Mouse (Mus musculus) fibroblast of lung, adult 2 months (primary cell): ENCODE data around the gene Tmem37.
A peak's percentile ranks its signal among the peaks of the same experiment; 100 is the strongest.

ENCODE experiments used
- DNase-seq: peaks from one replicate; pipeline ENCODE4 v3.0.0-alpha.2; 2011; ENCODE audit warnings: low read depth

Tmem37 gene

DNA sequence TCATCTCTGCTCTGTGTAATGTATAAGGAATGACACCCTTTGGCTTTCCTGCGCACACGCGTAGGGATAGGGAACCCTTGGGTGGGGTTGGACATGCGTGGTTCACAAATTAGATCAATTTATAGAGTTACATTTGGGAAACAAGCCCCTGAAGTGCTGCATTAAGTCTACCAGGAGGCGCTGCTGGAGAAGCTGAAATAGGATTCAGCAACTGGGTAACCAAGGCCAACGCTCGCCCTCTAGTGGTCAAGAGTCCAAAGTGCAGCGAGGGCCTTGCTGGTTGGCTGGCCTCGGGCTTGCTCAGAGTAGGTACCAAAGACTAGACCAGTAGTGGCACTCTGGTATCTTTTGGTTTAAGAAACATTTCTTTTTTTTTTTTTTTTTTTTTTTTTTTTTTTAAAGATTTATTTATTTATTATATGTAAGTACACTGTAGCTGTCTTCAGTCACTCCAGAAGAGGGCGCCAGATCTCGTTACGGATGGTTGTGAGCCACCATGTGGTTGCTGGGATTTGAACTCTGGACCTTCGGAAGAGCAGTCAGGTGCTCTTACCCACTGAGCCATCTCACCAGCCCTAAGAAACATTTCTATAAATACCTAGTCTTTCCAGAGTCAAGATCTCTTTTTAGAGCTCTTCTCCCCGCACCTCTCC, 19.7 kb upstream of the Tmem37 start:
- DNase-seq, result peak; percentile 72

DNA sequence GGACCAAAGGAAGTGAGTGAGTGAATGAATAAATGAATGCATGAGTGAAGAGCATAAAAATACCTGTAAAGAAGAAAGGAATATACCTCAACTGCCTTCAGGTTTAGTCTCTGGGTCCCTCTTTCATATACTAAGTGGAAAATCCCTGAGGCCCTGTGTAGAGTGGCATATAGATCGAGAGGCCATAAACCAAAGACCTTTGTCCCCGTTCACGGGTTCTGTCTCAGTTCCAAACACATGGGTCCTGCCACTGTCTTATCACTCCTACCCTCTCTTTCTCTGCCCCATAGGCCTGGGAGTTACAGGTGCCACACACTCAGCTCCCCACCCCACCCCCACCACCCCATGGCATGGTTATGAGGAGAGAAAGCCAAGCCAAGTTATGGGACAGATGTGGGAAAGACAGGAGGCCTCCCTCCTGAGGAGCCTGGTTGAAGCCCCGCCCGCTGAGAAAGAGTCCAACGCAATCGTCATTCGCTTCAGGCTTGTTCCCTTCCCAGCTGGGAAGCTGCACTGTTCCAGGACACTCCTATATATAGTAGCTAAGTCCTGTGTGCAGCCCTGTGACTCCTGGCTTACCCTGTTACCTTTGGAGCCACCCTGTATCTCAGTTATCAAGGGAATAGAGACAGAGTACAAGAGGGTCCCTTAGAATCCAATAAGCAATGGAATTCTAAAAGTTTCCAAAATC, 17.2 kb upstream of the Tmem37 start:
- no peak for DNase-seq

DNA sequence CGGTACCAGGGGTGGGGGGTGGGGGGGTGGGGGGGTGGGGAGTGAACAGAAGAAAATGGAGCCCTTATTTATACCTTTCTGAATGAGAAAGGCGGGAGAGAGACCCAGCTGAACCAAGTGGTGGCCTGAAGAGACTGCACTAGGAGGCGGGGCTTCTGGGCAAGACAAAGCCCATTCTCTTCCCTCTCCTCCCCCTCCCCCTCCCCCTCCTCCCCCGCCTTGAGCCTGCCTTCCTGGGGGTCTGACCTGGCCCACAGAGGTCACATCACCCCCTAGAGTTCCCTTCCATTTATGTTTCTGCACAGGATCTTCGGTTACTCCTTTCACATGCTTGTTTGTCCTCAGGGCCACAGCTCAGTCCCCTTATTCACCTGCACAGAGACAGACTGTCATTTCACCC, 15.3 kb upstream of the Tmem37 start:
- DNase-seq, result no peak

DNA sequence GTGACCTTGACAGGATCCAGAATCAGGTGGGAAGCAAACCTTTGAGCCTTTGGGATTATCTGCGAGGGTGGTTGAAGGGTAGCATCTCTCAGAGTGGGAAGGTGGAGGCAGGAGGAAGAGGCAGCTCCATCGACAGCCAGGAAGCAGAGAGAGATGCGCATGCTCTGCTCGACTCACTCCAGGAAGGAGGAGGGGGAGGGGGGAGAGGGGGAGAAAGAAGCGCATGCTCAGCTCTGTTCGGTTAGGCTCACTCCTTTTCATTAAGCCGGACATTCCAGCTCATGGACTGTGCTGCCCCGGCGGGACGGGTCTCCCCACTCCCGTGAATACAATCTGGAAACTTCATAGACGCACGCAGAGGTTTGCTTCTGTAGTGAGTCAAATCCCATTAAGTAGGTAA, 12.8 kb upstream of the Tmem37 start:
- DNase-seq, result no peak

DNA sequence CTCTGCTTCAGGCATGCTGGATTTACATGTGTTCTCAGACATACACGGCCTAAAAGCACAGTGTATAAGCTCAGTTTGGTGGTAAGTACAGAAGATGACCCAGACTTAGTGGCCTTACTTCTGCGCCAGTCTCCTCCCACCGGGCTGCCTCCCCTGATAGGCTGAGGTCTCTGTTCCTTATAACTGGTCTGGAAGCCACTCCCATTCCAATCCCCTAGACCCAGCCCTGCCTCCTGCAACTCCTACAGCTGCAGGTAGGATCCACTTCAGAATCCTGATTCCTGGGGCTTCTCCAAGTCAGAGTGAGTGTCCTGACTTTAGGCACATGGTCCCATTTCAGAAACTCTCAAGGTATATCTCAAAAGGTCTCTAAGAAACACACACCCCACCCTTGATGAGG, 11.8 kb upstream of the Tmem37 start:
- DNase-seq, result no peak

DNA sequence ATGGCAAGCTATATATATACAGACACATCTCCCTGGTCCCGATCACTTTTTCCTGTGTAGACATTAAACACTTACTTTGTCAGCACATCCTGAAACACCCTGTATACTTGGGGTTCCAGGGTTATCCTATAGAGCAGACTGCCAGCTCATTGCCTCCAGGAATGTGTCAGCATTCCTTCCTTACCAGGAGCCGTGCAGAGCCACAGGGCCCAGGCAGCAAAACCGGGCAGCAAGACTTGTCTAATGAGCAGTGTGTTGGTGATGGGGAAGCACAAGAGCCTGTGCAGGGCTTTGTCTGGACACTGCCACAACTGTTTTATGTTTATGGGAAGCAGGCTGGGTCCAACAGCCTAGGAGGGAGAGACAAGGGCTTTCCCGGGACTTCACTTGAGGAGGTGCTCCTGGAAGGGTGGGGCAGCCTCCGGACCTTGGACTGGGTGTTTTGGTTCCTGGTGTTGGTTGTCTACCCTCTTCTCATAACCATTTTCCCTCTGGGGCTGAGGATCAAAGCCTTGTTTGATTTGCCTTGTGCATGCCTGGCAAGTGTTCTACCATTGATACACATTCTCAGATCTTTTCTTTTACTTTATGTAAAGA, 10.1 kb upstream of the Tmem37 start:
- no peak for DNase-seq

DNA sequence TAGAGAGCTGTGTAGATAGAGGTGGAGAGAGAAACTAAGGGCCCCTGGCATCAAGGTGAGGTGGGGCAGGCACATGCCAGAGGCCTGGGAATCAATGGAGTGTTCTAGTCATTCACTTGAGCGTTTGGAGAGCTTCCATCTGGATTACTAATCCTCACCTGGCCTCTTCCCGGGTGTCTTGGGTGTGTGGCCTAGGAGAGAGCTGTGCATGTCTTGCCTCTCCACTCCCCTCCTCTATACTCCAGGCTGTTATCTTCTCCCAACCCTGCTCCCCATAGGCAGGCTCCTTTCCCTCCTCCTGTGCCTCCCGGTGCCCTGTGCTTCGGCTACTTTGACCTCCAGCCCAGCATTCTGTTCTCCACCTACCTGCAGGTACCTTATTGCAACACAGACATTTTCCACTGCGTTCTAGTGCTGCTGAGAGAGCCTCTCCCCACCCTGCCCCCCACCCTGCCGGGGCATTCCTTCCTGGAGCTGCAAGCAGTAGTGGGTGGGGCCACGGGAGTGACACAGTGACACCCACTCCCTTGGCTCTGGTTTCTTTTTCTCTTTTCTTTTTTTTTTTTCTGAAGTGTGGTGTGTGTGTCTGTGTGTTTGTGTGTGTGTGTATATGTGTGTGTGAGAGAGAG, 9.2 kb upstream of the Tmem37 start:
- no peak for DNase-seq

DNA sequence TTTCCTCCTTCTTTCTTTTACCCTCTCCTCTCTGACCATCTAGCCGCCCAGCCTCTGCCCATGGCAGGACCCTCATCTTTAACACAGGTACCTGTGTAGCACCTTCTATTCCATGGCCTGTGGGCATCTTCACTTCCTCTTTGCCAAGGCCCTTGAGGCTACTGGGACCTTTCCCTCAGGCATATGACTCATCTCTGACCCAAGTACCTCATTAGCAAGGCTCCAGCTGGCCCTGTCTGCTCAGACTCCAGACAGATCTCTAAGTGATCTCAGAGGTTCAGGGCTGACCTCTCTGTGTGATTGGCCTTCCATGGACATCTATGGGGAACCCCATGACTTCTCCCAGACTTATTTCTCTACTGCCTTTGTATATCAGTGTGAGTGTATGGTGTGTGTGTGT, 6.8 kb upstream of the Tmem37 start:
- DNase-seq, result no peak

DNA sequence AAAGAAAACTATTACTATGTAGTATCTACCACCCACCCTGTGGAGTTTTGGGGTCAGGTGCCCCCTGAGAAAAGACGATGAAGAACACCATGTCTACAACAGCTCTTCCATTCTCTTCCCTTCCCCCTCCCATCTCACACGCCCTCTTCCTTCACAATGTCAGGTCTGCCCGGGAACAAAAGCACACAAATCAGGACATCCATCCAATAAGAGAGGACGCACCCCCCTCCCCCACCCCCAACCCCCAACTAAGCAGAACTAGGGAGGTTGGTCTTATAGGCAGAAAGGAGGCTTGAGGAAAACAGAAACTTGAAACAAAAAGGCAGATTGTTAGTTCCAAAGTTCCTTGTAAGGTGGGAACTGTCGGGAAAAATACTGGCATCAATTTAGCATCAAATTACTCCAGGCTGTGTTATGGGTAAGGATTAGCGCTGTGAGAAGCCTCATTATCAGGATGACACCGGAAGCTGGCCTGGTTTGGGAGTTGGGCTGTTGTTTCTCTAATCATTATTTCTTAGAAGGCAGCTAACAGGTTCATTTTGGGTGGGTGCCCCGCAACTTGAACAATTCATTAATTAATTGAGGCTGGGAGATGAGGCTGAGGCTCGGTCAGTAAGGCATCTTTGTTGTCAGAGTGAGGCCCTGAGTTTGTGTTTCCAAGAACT, 4.0 kb upstream of the Tmem37 start:
- DNase-seq, result no peak

DNA sequence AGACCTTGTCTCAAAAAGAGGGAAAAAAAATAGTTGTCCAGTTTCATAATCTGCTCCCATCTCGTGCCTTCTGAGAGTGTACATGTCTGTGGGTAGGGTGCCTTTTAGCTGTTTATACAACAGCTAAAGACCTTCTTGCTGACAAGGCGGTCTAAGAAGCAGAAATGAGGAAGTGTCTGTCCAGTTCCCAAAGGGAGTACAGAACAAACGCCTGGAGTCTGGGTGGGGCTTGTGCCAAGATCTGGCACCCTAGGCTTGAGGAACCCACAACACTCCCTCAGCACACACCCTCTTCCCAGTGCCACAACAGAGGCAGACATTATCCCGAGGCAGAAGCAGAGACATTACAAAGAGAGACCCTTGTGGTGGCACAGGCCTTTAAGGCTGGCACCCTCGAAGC, 1.6 kb upstream of the Tmem37 start:
- no peak for DNase-seq

DNA sequence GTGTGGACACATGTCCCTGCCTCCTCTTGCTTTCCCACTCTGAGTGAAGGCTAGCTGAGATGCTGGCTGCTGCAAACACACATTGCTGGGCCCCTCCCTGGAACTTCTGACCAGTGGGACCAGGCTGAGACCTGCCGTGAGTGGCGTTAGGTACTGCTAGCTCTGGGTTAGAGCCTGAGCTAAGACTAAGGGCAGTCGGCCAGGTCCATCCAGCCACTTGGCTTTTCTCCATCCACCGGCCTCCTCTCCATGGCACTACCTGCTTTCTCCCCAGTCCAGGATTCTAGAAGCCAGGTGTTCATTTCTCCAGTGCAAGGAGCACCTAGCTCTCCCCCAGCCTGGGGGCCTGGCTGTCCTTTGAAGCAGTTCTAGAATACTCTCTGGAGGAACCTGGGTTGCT, 1.1 kb upstream of the Tmem37 start:
- no peak for DNase-seq

DNA sequence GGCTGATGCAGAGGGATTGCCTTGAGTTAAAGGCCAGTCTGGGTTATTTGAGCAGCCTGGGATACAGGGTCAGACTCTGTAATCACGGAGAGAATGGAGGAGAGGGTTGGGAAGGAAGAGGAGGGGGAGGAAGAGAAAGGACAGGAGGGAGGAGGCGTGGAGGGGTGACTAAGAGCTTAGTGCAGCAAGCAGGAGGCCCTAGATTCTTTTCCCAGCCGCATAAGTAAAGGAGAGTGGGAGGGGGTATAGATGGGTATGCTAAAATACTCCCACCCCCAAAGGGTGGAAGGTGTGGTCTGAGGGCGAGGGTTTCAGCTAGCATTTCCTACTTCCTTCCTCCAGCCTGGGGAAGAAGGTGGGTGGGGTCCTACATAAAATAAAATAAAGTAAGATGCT, 431 bp upstream of the Tmem37 start:
- no peak for DNase-seq

DNA sequence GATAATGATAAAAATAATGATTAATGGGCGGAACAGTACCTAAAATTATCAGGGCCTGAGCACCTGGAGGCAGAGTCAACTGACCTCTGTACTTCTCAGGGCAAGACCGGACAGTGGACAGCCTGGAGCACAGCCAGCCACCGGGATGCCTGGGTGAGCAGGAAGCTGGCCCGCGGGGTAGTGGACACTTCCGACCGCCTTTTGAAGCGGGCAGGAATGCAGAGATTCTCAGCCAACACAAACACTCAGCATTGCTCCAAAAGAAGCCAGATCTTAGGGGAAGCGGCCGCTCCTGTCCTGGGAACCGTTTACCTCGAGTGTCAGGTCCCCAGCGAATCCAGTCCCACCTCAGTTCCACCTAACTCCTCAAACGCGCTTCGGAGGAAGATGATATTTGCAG, 974 bp downstream of the Tmem37 start:
- DNase-seq, result no peak

DNA sequence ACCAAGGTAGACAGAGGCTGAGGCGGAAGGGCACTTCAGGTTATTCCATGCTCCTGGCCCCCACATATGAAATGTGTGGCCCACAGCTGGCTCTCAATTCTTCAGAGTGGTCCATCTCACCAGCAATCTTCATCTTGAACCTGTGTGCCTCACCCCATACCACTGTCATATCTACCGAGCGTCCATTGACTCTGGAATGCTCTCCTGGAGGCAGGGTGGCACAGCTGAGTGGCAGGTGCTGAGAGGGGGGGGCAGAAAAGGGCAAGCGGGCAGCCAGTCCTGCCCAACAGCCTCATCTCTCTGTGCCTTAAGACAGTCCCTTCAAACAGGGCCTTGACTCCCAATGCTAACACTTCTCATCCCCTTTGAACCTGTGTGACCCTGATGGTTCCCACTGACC, 2.7 kb downstream of the Tmem37 start:
- DNase-seq, result no peak

DNA sequence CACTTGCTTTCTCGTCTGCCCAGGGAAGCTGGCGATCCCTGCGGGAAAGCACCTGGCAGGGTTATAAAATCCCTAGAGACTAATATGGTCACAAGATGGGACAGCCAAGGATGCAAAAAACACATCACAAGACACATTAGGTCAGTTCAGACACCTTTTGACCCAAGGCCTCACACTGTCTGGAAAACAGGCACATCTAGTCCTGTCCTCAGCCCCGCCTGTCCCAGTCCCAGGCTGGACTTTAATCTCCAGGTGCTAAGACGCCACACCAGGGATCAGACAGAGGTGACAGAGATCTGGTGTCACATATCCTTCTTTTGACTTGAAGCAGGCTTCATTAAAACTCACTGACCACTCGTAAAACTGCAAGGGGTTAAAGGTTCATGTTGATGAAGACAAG, 3.7 kb downstream of the Tmem37 start:
- DNase-seq, result no peak

DNA sequence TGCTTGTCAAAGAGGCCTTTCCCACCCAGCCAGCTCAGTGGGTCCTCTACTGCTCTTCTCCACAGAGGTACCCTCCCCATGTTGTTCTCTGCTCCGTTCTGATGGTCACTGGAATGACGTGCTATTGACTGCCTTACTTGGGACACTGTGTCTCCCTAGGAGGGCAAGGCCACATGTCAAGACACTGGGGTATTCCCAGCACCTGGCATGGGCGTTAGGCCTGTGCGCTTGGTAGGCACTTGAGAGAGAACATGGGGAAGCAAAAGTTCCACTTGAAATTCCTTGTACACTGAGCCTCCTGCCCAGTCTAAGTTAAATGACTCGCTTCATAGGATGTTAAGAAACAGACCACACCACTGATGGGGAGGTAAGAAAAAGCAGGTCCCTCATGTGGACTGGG, 4.8 kb downstream of the Tmem37 start:
- DNase-seq, result no peak

DNA sequence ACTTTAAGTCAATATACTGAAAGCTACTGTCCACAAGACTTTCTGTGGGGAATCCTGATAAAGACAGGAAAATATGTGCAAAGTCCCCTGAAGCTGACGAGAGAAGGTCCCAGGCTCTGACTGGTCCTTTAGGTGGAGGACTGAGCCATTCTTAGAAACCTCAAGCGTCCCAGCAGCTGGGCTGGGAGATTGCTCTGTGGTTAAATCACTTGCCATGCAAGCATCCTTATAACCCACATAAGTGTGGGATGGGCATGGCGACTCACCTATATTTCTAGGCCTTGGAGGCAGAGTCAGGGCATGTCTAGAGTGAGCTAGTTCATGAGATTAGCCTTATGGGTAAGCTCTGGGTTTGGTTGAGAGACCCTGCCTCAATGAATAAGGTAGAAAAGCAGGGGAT, 7.2 kb downstream of the Tmem37 start:
- no peak for DNase-seq

DNA sequence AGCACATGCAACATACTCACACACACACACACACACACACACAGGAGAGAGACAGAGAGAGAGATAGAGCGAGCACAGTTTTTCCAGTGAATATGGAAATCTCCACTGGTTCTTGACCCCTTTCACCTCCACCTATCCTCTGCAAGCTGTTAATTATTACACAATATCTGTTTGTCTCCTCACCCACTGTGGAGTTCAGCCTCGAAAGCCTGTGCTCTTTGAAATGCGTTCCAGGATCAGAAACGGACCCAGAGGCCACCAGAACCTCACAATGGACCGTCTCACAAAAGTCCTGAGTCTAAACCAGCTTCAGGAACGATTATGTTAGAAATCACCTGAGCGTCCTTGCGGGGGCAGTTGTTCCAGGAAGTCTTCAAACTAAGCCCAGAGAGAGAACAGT, 7.7 kb downstream of the Tmem37 start:
- no peak for DNase-seq

DNA sequence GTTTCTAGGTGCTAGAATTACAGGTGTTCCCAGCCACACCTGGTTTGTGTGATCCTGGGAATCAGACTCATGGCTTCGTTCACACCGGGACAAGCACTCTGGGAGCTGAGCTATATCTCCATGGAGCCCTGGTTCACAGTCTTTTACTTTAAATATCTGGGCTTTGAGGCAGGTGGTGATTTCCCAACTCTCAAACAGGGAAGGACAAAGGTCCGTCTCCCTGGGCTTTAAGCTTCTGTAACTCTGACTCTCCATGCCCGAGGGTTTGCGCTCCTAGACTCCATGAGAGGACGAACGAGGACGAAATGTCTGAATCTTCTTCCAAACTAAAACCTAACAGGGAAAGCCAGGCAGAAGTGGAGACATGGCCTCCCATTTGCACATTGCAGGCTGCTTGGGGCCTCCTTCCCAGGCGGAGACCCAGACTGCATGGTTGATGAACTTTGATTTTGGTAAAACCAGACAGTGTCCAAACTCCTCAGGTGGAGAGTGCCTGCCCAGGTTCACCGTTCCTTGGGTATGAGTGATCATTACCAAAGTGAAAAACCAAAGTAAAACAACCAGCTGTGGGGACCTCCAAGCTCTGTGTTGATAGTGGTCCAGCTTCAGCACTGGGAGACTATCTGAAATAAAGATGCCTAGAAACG, 9.7 kb downstream of the Tmem37 start:
- no peak for DNase-seq

DNA sequence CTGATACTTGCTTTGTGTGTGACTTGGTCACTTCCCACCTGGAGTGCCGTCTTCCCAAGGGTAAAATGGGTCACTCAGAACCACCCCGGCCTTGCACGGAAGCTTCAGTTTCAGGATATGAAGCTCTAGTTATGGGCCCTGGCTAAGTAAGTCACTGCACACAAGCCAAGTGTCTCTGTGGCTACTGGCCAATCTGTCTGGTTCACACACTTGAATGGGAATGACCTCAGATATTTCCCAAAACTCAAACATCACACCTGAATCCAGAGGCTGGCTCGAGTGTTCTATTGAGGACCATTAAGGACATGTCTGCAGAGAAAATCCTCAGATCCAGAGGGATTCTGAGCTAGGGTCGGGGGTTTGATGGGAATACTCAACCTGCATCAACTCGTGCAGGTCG, 11.6 kb downstream of the Tmem37 start:
- no peak for DNase-seq

DNA sequence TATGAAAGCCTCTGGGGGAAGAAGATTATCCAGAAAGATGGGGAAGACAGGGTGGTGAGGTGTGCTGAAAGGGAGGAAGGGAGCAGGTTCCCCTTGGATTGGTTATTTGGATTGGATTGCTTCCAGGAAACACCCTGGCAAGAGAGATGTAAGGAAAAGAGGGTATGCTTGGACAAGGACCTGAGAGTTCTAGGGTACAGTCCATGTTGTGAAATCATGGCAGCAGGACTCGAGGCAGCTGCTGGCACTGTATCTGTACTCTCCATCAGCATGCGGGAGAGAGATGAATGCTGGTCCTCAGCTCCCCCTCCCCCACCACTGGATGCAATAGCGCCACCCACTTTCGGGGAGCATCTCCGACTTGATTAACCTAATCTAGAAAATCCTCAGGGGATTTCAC, 13.2 kb downstream of the Tmem37 start:
- DNase-seq, result no peak

DNA sequence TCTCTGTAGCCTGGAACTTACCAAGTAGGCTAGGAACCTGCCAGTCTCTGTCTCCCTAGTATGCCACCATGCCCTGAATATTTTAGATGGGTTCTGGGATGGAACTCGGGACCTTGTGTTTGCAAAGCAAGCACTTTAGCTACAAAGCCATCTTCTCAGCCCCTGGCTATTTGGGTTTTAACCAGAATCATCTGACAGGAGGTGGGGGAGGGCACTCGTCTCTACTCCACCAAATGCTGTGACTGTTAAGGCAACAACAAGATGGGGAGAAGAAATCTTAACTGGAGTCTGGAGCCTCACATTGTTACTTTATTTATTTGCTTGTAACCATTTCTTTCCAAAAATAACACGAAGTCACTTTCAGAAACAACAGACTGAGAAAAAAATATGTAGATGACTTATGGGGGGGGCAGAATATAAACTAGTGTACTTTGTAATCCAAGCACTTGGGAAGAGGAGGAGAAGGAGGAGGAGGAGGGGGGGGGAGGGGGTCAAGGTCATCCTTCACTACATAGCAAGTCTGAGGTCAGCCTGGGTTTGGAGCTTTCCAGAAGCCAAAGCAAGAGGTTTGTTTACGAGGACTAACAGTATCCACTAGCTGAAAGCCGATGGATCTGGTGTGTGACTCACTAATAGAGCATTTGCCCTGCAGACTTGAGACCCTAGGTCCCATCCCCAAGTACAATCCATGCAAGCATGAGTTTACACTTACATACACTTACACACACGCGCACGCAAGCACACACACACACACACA, 16.0 kb downstream of the Tmem37 start:
- no peak for DNase-seq
